Mouse (Mus musculus): ENCODE measurements around the gene Adsl.

Gene Adsl

GRCm38 (mm10) chr15:80939401-80939800 is 8.9 kb upstream of the Adsl start:
- DNase-seq (ENCODE audit: inconsistent age in 2 of 2, low spot score in 1 of 2), result no peak

GRCm38 (mm10) chr15:80941468-80942040 is 6.7 kb upstream of the Adsl start:
- DNase-seq (ENCODE audit: inconsistent age in 2 of 2, low spot score in 1 of 2), result no peak

- peak; percentile 31 to 69 for DNase-seq (ENCODE audit: inconsistent age in 2 of 2, low spot score in 1 of 2)
These were observed 2.4 kb upstream of the Adsl start for GRCm38 (mm10) chr15:80945851-80946250.

- DNase-seq (ENCODE audit: inconsistent age in 2 of 2, low spot score in 1 of 2), result no peak
These were observed 1.1 kb downstream of the Adsl start for GRCm38 (mm10) chr15:80949431-80949830.

- DNase-seq (ENCODE audit: inconsistent age in 2 of 2, low spot score in 1 of 2), result no peak
These were observed 1.8 kb downstream of the Adsl start for GRCm38 (mm10) chr15:80950055-80950454.

GRCm38 (mm10) chr15:80953971-80954370 is 5.7 kb downstream of the Adsl start:
- no peak for DNase-seq (ENCODE audit: inconsistent age in 2 of 2, low spot score in 1 of 2)

- no peak for DNase-seq (ENCODE audit: inconsistent age in 2 of 2, low spot score in 1 of 2)
These were observed 6.6 kb downstream of the Adsl start for GRCm38 (mm10) chr15:80954861-80955260.

GRCm38 (mm10) chr15:80955836-80956438 is 7.6 kb downstream of the Adsl start:
- no peak for DNase-seq (ENCODE audit: inconsistent age in 2 of 2, low spot score in 1 of 2)

- DNase-seq (ENCODE audit: inconsistent age in 2 of 2, low spot score in 1 of 2), result no peak
These were observed 21.1 kb downstream of the Adsl start for GRCm38 (mm10) chr15:80969371-80969770.

GRCm38 (mm10) chr15:80974311-80974710 is 26.0 kb downstream of the Adsl start:
- no peak for DNase-seq (ENCODE audit: inconsistent age in 2 of 2, low spot score in 1 of 2)

GRCm38 (mm10) chr15:80975666-80976065 is 27.4 kb downstream of the Adsl start:
- no peak for DNase-seq (ENCODE audit: inconsistent age in 2 of 2, low spot score in 1 of 2)

- peak; percentile 90 to 94 for DNase-seq (ENCODE audit: inconsistent age in 2 of 2, low spot score in 1 of 2)
These were observed 29.5 kb downstream of the Adsl start, which contains the start of gene Sgsm3 for GRCm38 (mm10) chr15:80977620-80978334. TSS of gene Sgsm3 (plus strand) at chr15:80977765.

GRCm38 (mm10) chr15:80979611-80980010 is 31.3 kb downstream of the Adsl start:
- DNase-seq (ENCODE audit: inconsistent age in 2 of 2, low spot score in 1 of 2), result peak in 1 of 2 experiments; percentile 35

GRCm38 (mm10) chr15:80981176-80981575 is 32.9 kb downstream of the Adsl start:
- DNase-seq (ENCODE audit: inconsistent age in 2 of 2, low spot score in 1 of 2), result no peak

- no peak for DNase-seq (ENCODE audit: inconsistent age in 2 of 2, low spot score in 1 of 2)
These were observed 35.0 kb downstream of the Adsl start for GRCm38 (mm10) chr15:80983264-80983663.

GRCm38 (mm10) chr15:80988331-80988730 is 40.0 kb downstream of the Adsl start:
- DNase-seq (ENCODE audit: inconsistent age in 2 of 2, low spot score in 1 of 2), result no peak

GRCm38 (mm10) chr15:80989712-80990111 is 41.4 kb downstream of the Adsl start:
- no peak for DNase-seq (ENCODE audit: inconsistent age in 2 of 2, low spot score in 1 of 2)

- no peak for DNase-seq (ENCODE audit: inconsistent age in 2 of 2, low spot score in 1 of 2)
These were observed 46.7 kb downstream of the Adsl start for GRCm38 (mm10) chr15:80994959-80995358.

GRCm38 (mm10) chr15:80996090-80996835 is 48.0 kb downstream of the Adsl start:
- no peak for DNase-seq (ENCODE audit: inconsistent age in 2 of 2, low spot score in 1 of 2)

GRCm38 (mm10) chr15:80997077-80997476 is 48.8 kb downstream of the Adsl start:
- DNase-seq (ENCODE audit: inconsistent age in 2 of 2, low spot score in 1 of 2), result no peak

GRCm38 (mm10) chr15:81000419-81001138 is 52.3 kb downstream of the Adsl start:
- no peak for DNase-seq (ENCODE audit: inconsistent age in 2 of 2, low spot score in 1 of 2)
